Mouse (Mus musculus): ENCODE data around the gene 2410141K09Rik.
"Not testable (repeated sequence)": the region's sequence is repeated elsewhere in the genome, so short reads cannot be mapped to it uniquely, and the experiment has no call there.

Gene 2410141K09Rik

GRCm38 (mm10) chr13:66441018-66441417 is at the start of gene 2410141K09Rik:
Gene 2410141K09Rik, minus strand, starts transcription at chr13:66441118.
- DNase-seq (ENCODE audit: low spot score in 2 of 2), result not testable (repeated sequence)

GRCm38 (mm10) chr13:66426858-66427257 is 14.1 kb downstream of the 2410141K09Rik start:
- not testable (repeated sequence) for DNase-seq (ENCODE audit: low spot score in 2 of 2)

DNA sequence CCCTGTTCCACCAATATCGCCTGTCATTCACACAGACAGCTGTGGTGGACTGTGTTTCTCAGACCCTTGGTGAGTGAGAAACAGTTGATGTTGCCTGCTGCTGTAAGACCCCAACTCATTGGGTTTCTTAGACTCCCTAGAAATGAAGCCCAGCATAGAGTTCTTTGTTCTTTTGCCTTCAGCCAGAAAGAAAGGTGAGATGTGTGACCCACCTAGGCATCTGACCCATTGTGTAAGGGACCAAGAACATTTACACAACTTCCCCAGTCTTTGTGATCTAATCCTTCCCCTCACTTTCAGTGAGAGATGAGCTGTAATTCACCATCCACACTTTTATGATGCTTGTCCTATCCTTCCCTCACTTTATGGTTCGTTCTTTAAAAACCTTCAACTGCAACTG is 26.0 kb downstream of the 2410141K09Rik start:
- DNase-seq (ENCODE audit: low spot score in 2 of 2), result not testable (repeated sequence)
